Mouse (Mus musculus) left cerebral cortex, postnatal 4 days (tissue): ENCODE measurements at regions not wholly inside any gene's neighbourhood (a gene's known extent, or its start where the extent isn't known, plus 50 kb on each side); places are given as distances from the start of the nearest gene placed in this dataset.

Experiments used
- DNase-seq: peaks from one replicate; pipeline ENCODE4 v3.0.0-alpha.2; 2022
- intact Hi-C: fragments of 180-260 bp; cut with DNase I; formaldehyde crosslinking; loops from one replicate; pipeline ENCODE4 v1.15.1; 2025

DNA sequence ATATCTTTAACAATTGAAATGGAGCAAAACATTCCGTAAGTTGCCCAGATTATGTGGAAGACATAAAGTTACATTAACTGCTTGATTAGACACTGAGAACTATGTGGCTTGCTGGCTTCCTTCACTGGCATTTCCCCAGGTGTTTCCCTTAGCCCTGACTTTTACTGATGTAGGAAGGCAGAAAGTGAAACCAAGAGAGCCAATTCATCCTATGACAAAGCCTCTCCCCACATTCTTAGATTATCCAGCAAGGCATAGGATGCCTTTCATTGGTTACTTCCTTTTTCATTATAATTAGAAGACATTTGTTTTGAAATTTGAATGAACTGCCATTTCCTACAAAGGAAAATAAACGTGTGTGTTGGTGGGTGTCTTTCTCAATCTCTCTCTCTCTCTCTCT, 72.1 kb downstream of the Cdc42ep3 start:
- no peak for DNase-seq
- intact Hi-C loops = no loop called here

DNA sequence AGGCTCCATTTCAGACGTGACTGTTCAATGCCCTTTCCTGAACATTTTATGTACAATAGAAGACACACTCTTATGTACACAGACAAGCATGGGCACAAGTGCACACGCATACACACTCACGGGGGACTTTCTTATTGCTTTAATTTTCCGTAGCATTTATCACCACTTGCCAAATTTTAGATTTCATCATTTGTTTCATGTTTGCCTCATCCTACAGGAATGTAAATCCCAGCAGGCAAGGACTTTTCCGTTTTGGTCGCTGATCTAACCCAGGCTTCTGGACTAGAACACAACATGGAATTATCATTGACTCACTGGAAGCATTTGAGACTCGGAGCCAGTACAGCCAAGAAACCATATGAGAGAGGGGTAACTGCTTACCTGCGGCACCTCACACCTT, 81.3 kb downstream of the Cdc42ep3 start:
- DNase-seq = no peak
- intact Hi-C loops = no loop called here

DNA sequence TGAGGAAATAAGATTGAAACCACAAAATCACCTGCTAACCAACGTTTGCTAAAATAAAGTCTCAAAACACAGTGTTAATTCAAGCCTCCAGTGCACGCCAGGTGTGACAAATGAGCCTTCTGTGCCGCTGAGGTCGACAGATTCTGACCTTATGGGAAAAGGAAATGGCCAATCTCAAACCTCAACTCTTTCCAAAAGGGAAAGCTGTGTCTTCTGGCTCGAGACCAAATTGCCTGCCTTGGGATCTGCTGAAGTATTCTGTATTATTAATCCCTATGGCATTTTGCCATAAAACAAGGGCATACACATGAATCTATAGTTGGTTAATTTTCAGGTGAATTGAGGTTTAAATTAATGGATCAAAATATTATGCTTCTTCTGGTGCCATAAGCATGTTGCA, 95.2 kb downstream of the Cdc42ep3 start:
- peak; percentile 62 for DNase-seq
- intact Hi-C loops = loop anchor here (2.0 kb wide), 1 partner anchor 27 kb away; no protein-coding TSS in a partner anchor

DNA sequence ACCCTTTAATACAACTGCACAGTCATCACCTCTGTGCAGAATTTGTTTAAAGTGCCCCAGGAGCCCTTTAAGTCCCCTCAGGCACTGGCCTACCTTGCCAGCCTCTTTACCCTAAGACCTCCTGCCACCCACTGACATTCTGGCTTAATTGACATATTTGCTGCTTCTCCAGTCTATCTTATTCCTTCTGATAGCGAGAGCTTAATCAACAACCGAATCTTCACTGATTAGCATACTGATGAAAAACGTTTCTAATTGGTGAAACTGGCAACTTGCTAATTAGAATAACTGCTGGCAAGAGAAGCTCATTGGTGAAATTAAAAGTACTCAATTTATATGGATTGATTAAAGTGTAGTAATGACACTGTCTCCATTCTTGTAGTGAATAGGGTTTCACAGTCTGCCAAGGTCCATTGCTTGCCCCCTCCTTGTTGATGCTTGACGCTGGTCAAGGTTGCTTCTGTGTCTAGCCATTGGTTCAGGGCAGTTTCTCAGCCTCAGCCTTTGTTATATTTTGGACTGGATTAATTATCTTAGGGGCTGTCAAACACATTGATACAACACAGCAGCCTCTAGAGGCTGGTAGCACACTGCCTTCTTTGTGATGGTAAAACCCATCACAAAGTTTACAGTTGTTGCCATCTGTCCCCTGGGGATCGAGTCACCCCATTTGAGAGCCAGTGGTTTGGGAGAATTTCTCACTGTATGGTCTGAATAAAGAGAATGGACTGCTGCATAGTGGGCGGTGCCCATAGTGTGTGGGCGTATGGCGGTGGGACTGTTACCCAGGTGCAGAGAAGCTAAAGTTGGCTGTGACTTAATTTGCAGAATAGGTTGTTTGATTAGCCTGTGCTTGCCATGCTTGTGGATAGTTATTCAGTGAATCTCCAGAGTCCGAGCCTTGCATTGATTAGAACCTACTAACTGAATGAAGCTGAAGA, 107.7 kb downstream of the Cdc42ep3 start:
- DNase-seq = no peak
- intact Hi-C loops = no loop called here

DNA sequence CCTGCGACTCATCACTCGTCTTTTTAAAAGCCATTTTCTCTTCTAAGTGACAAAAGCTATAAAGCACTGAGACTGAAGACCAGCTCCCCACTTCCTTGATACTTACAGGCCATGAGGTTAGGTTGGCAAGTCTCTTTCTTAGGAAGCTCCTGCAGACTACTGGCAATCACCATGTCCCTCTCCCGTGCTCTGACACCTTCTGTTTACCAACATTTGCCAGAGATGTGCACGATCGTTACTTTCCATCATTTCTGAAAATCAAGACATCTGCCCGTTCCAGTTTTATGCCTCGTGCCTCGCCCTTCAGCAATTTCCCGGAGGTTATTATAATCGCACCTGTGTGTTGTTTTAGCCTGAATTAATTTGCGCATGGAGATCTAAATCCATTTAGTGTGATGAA, 110.8 kb downstream of the Cdc42ep3 start:
- DNase-seq = peak; percentile 5
- intact Hi-C loops = no loop called here

DNA sequence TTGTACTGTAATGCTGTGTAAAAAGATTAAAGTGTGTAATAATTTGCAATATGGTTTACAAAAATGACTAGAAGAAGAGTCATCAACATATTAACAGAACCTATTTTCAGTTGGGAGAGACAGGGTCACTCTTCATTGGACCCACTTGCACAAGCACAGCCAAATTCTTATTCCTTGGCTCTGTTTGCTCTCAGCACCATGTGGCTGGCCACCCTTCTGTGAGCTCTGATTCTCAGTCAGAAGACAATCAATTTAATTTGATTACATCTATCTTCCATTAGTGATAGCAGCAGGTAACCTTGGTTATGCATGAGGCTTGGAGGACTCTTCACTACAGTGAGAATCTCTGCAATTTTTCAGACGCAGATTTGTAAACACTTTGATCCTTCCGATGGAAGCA, 111.5 kb downstream of the Cdc42ep3 start:
- DNase-seq = peak; percentile 26
- intact Hi-C loops = no loop called here

DNA sequence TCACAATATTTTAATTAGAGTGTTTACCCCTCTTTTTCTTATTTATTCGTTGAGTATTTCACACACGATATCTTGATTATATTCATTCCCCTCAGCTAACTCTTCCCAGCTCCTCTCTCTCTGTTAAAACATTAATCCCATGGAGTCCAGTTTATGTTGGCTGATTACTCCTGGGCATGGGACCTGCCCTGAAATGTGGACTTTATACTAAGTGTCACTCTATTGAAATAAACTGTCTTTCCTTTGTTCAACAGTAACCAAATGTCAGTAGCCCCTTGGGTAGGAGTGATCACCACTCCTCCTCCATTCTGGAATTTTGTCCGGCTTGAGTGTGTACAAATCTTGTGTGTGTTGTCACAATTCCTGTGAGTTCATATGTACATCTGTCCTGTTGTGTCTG, 113.4 kb downstream of the Cdc42ep3 start:
- no peak for DNase-seq
- intact Hi-C loops = no loop called here

DNA sequence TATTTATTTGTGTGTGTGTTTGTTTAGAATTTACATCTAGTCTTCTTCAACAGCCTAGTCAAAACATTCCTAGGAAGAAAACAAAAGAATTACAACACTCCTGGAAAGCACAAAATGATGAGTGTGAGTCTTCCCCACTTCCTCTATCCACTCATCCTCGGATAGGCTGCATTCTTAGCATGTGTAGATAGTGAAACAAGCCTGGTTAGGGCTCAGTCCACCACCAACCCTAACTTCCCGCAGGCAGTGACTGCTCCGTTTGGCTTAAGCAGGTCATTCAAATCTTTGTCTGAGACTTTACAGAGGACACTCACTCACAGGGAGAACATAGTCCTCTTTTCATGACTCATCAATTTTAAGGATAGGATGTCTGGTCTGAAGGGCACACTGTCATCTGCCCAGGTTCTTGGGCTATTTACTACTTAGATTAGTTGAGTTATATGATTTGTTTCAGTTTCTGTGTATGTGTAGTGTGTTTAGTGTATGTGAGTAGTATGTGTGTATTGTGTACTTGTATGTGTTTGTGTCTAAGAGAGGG, 118.6 kb downstream of the Cdc42ep3 start:
- intact Hi-C loops = no loop called here
- DNase-seq = no peak

DNA sequence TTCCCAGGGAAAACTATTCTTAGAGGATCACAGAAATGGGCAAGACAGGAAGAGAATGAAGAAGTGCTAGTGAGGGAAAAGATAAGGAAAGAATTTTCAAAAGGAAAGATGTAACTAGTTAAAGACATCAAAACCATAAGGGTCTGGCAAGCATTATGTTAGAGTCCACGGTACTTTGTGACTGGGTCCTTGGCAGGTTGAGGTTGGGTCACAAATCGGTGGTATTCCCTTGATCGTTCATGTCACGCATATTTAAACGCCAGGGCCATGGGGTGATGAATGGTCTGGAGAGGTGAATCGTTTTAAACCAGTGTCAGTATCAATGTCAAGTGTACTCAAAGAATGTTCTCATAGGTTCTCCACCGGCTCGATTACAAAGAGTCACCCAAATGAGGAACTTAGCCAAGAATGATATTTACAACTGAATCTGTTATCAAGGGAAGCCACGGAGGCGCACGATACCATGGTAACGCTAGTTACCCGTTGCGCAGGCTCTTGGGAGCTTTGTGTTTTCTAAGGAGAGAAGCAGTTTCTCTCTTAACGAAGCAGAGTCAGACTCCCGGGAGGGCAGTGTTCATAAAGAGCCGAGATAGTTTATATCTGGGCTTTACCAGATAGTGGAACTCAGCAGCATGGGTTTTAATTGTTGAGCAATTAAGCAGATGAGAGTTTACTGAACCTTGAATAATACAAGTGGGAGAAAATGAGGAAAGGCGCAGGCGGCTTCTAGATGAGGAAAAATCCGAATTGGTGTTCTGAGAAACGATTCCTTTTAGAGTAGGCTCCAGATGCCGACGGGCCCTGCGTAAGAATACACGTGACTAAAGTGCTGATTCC, 124.0 kb downstream of the Cdc42ep3 start:
- intact Hi-C loops = no loop called here
- no peak for DNase-seq

DNA sequence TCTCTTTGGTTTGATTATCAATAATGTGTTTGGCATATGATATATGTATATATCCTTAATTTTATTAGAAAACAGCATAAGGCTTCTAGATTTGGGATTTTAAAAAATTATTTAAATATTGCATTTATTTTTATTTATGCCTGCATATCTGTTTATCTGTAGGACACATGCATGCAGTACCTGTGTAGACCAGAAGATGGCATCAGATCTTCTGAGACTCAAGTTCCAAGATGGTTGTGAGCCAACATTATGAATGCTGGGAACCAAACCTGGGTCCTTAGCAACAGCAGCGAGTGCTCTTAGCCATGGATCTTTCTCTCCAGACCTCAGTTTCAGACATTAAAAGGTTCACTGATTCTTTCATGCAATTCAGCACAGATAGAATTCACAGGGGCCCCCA, 148.3 kb downstream of the Cdc42ep3 start:
- intact Hi-C loops = no loop called here

DNA sequence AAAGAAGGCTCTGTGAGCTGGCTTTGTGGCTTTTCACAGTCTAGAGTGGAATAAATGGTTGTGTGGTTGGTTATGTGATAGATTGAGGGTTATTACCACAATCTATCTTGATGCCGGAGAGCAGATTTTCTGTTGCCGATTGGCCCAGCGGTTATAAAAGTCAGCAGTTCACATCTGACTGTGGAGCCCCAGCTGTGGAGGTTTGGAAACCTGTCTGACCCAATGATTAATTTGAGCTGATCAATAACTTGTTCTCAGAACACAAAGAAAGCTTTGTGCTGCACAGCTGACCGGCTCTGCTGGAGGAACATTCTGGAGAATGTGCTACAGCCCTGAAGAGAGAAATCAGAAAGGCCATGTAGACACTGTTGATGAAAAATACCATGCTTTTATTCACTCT, 148.8 kb downstream of the Cdc42ep3 start:
- intact Hi-C loops = no loop called here
- DNase-seq = no peak

More for the DNA sequence above, 148.3 kb downstream of the Cdc42ep3 start:
- no peak for DNase-seq

DNA sequence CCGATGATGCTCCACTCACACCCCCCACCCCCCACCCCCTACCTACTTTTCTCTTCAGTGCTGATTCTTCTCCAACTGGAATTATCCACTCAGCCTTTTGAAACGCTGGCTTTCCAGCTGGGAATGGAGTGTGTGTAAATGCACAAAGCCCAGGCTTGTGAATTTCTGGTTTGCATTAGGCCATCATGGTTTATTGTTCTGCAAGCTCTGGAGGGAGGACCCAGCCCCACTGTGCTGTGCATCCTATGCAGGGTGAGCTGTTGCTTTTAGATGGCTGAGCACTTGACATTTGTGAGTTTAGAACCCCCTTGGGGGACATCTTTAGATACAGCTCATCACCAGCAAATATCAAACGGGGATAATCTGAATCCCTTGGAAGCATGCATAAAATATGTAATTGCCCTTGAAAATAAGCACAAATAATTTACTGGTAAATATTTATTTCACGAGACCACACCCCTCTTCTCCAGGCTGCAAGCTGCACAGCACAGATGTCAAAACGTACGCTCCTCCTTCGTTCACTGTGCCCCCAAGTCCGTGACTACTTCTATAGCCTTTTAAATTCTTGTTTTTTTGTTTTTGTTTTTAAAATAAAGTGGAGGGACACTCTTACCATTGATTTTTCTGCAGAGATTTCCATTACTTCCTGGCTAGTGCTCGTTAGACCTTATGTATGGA, 148.2 kb downstream of the Qpct start:
- intact Hi-C loops = no loop called here

DNA sequence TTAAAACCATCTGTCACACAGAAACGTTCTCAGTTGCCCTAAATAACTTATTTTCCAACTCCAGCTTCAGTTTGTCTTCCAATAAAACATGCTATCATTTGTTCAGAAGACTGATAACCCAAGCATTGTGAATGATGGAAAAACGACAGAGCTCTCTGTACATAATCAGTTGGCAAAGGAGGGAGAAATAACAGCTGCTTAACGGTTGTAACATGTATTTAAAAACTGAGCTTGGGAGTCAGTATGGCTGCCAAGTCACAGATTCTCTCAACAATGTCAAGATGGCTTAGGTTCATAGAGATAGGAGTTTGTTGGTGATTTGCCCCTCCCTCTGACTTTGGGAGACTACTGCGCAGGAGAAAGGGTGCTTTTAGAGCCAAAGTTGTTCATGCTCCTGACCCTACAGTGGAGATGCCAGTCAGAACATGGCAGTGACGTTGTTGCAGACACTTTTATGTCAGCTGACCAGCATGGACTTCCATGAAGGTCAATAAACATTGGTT, 140.2 kb downstream of the Qpct start:
- DNase-seq = no peak
- intact Hi-C loops = no loop called here

More for the DNA sequence above, 148.2 kb downstream of the Qpct start:
- no peak for DNase-seq

DNA sequence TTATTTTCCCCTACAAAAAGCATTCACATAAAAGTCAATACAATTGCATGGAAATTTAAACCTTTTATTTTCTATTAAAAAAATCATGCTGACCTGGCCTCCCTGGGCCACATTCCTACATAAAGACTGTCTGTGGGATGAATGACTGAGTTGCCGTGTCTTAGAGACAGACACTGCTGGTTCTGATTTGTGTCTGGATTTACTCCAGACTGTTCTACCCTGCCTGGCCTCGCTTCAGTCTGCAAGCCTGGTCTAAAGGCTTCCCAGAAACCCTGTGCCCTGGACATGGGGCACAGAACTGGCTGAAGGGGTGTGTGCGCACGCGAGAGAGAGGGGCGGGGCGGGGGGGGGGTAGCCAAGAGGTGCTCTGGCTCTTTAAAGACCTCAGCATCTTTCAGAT, 136.6 kb downstream of the Qpct start:
- intact Hi-C loops = no loop called here
- DNase-seq = no peak

DNA sequence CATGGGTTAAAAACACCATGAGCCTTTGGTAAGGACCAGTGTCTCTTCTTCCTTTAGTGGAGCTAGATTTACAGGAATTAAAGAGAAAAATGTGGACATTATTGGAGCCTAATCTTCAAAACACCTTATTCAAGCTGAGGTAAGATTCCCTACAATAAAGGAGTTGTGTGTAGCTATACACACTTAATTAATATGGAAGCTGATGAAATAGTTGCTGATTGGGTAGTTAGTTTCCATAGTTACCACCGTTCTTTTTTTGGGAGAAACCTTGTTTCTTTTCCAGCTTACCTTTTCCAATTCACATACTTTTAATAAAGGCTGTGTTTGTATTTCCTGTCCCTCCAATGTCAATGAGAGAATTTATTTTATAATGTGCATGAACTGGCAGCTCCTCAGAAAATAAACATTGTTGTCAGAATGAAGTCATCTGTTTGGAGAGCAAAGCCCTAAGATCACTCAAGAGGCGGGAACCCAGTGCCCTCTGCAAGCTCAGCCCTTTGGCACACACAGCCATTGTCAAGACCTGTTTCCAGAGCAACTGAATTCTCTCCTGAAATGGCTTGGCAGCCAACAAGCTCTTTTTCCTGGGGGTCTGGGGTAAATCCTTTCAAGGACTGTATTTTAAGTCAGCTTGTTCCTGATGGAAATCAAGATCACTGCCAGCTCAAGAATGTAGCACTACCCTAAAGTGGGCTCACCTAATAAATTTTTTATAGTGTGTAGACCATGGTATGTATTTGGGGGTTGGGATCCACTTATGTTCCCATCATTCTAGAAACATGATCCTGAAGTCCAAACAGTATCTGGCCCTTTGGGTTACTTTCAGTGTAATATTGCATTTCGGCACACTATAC, 128.8 kb downstream of the Qpct start:
- DNase-seq = peak; percentile 32
- intact Hi-C loops = no loop called here

DNA sequence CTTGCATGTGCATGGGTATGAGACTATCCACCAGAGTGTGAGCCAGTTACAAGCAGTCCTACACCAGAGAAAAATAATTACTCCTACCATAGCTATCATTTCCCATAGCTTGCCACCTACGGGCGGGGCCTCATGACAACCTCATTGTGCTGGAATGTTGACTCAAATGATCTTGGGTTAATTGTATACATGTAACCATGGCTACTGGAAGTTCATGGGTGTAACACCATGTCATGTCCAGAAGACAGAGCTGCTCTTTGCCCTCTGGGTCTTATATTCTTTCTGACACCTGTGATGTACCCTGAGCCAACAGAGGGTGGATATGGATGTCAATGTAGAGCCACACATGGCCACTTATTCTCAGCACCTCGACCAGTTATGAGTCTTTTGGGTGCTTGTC, 125.6 kb downstream of the Qpct start:
- DNase-seq = no peak
- intact Hi-C loops = no loop called here

DNA sequence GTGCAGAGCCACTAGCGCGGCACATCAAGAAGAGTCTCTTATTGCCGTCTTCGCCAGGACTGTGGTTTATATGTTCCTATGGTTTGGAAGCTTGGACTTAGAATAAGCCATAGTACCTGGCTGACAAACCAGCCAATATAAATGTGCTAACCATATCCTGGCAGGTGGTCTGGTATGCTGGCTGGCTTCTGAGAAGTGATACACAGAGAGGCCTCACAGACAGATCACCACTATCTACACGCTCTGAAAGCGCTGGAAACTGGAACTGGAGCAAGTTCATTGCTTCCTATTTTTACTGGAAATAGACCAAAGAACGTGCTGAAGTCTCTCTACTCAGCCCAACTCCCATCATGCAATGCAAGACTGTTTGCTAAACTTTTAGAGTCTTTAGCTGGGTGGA, 124.7 kb downstream of the Qpct start:
- intact Hi-C loops = no loop called here
- no peak for DNase-seq

DNA sequence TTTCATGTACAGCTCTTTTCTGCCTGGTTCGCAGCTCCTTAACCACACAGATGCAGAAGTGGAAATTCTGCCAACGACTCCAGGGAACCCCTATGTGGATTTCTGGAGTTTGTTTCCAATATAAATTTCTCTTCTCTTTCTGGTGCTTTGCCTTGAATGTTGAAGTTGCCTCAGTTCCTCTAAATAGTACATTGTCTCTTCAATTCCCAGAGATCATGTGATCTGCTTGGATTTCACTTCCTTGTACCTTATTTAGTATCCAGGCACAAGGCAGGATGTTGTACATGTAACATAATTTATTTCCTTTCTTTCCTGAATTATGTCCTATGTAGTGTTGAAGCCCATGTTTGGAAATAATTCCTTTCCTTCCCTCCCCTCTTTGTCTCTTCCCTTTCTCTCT, 123.7 kb downstream of the Qpct start:
- intact Hi-C loops = no loop called here
- DNase-seq = no peak

DNA sequence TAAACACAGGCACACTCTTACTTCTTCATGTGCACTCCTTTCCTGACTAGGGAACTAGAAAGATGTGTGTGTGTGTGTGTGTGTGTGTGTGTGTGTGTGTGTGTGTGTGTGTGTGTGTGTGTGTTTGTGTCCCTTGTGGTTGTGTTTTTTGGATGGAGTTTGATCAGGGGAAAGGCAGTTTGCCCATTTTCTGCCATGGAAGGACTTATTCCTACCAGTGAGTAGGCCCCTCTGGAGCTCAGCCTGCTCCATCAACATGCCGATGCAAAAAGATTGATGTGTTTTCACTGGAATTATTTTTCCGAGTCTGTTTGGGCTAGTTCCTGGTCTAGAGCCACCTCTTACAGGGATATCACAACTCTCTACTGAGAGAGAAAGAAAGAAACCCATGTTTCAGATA, 120.6 kb downstream of the Qpct start:
- intact Hi-C loops = no loop called here
- DNase-seq = no peak

DNA sequence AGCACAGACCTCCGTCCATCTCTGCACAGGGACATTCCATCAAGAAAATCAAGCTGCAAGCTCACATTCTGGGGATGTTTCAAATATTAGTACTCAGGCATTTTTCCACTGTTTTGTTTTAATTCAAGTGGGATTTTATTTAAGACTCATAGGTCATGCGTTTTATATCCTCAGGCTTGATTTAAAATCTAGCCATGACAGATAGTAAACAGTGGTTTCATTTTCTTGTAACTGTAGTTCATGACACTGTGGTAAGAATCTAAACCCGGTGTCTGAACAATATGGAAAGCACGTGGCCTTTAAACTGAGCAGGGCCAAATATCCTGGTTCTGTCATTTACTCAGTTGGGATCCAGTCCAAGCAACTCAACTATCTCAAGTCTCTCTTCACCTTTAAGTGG, 119.0 kb downstream of the Qpct start:
- intact Hi-C loops = no loop called here
- DNase-seq = no peak
